Mouse (Mus musculus) thymus, postnatal 36 days (tissue): Measurements from ENCODE around the gene Gm14434.
"Not testable (repeated sequence)": the region's sequence is repeated elsewhere in the genome, so short reads cannot be mapped to it uniquely, and the experiment has no call there.

Experiments
- DNase-seq, 2 experiments: peaks; one replicate each; pipeline ENCODE4 v3.0.0; 2022; ENCODE audit warnings: mixed read lengths in 2 of 2

Gene Gm14434

GRCm38 (mm10) chr2:176486683-176487082, at the start of gene Gm14434:
Gene Gm14434, minus strand, starts transcription at chr2:176486783.
- DNase-seq, result not testable (repeated sequence)

- not testable (repeated sequence) for DNase-seq
Measured at GRCm38 (mm10) chr2:176520756-176521155, 34.2 kb upstream of the Gm14434 start, which contains the start of gene Zfp967. Gene Zfp967, plus strand, starts transcription at chr2:176521056.

GRCm38 (mm10) chr2:176423294-176423693, 63.3 kb downstream of the Gm14434 start, which contains the start of gene Gm14435:
Gene Gm14435, plus strand, starts transcription at chr2:176423594.
- not testable (repeated sequence) for DNase-seq
